Mouse (Mus musculus): ENCODE data around the gene Lamtor5. TPM values are rescaled to one million over a fixed set of nuclear protein-coding genes. Genes with fewer than 3 reads are reported as not detected.
A peak's percentile ranks its signal among the peaks of the same experiment; 100 is the strongest.
"Not testable (repeated sequence)": the region's sequence is repeated elsewhere in the genome, so short reads cannot be mapped to it uniquely, and the experiment has no call there.

The Lamtor5 gene
- polyA plus RNA-seq, 1 experiment from 2014 or later = 217 TPM

GRCm38 (mm10) chr3:107287346-107287745 is 8.7 kb downstream of the Lamtor5 start:
- no peak overlapping the region for H3K27ac ChIP-seq (ENCODE audit: low read length)
- H3K36me3 ChIP-seq (ENCODE audit: control insufficient read depth, insufficient read depth, low read length) = peaks cover 5% of the 10 kb centered on the region; the same call in 1 of the 2 replicates
- H3K4me2 ChIP-seq (ENCODE audit: low read depth, low read length) = no peak overlapping the region
- no peak for ATAC-seq
- H3K27me3 ChIP-seq (replicated peaks; ENCODE audit: control insufficient read depth, insufficient read depth, low read length) = no peaks in the 10 kb centered on the region
- H3K9ac ChIP-seq (ENCODE audit: low read depth, low read length) = no peak overlapping the region
- no peak overlapping the region for H3K4me3 ChIP-seq (ENCODE audit: low read length)
- peaks cover 2% of the 10 kb centered on the region; the same call in 1 of the 2 replicates for H3K4me1 ChIP-seq (ENCODE audit: control insufficient read depth, insufficient read depth, low read length)
- no peaks in the 10 kb centered on the region for H3K9me3 ChIP-seq (ENCODE audit: control insufficient read depth, low read length)

DNA sequence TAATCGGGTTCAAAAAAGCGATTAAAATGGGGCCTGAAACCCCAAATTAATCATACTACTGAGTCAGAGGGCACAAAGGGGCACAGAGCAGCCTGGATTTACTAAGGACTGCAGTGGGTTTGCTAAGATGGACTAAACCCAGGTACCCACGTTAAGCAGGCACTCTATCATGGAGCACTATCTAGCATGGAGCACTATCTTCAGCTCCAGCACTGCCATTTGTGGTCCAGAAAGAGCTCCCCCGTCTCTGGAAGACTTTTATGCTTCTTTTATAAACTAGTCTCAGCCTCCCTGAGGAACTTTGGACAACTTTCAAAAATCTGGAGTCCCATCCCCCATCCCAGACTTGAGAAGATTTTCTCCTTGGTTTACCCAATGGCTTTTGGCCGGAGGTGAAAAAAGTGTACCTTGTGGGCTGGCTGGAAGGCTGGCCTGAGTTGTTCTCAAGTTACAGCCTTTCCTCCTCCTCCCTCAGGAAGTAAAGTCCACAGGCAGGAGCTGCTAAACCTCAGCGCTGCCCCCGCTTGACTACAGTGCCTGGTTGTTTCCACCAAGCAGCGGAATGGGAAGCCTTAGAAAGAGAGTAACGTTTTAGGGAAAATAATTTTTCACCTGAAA is 12.2 kb downstream of the Lamtor5 start, which contains the start of gene Slc16a4:
Gene Slc16a4 (plus strand): TSS at position 467 of the 618 bp plus-strand sequence.
- 22% methylated on average over 9 of the region's 9 CpGs for WGBS
- peak within 1 kb of the TSS; percentile 61; the same call in 1 of the 2 replicates for H3K27ac ChIP-seq (ENCODE audit: low read length)

GRCm38 (mm10) chr3:107295672-107296360 is 17.2 kb downstream of the Lamtor5 start:
- H3K27me3 ChIP-seq (replicated peaks; ENCODE audit: control insufficient read depth, insufficient read depth, low read length) = no peaks in the 10 kb centered on the region
- H3K4me2 ChIP-seq (ENCODE audit: low read depth, low read length) = no peak overlapping the region
- no peak overlapping the region for H3K9ac ChIP-seq (ENCODE audit: low read depth, low read length)
- no peak overlapping the region for H3K4me3 ChIP-seq (ENCODE audit: low read length)
- H3K9me3 ChIP-seq (ENCODE audit: control insufficient read depth, low read length) = no peaks in the 10 kb centered on the region
- WGBS = 65% methylated on average over 5 of the region's 5 CpGs
- H3K36me3 ChIP-seq (ENCODE audit: control insufficient read depth, insufficient read depth, low read length) = no peaks in the 10 kb centered on the region
- H3K4me1 ChIP-seq (ENCODE audit: control insufficient read depth, insufficient read depth, low read length) = peaks cover 3% of the 10 kb centered on the region; the same call in 1 of the 2 replicates
- H3K27ac ChIP-seq (ENCODE audit: low read length) = no peak overlapping the region
- peak; percentile 61 for ATAC-seq

More for the DNA sequence above, 12.2 kb downstream of the Lamtor5 start, which contains the start of gene Slc16a4:
- peak; percentile 93 for ATAC-seq
- no peaks in the 10 kb centered on the region for H3K9me3 ChIP-seq (ENCODE audit: control insufficient read depth, low read length)
- no peaks in the 10 kb centered on the region for H3K27me3 ChIP-seq (replicated peaks; ENCODE audit: control insufficient read depth, insufficient read depth, low read length)
- H3K4me3 ChIP-seq (ENCODE audit: low read length) = no peak within 1 kb of the TSS
- 0 out of 2 replicates have a peak within 1 kb of the TSS, but pooled peaks have one; percentile 5 for H3K4me2 ChIP-seq (ENCODE audit: low read depth, low read length)
- H3K9ac ChIP-seq (ENCODE audit: low read depth, low read length) = no peak within 1 kb of the TSS
- H3K36me3 ChIP-seq (ENCODE audit: control insufficient read depth, insufficient read depth, low read length) = no peaks in the 10 kb centered on the region
- H3K4me1 ChIP-seq (ENCODE audit: control insufficient read depth, insufficient read depth, low read length) = peaks cover 3% of the 10 kb centered on the region; the same call in 1 of the 2 replicates

- H3K9me3 ChIP-seq (ENCODE audit: control insufficient read depth, low read length); H3K4me3 ChIP-seq (ENCODE audit: low read length); H3K27ac ChIP-seq (ENCODE audit: low read length); H3K27me3 ChIP-seq (replicated peaks; ENCODE audit: control insufficient read depth, insufficient read depth, low read length); H3K4me1 ChIP-seq (ENCODE audit: control insufficient read depth, insufficient read depth, low read length); H3K9ac ChIP-seq (ENCODE audit: low read depth, low read length); H3K4me2 ChIP-seq (ENCODE audit: low read depth, low read length); H3K36me3 ChIP-seq (ENCODE audit: control insufficient read depth, insufficient read depth, low read length); ATAC-seq: not testable (repeated sequence)
- 76% methylated on average over 4 of the region's 4 CpGs for WGBS
Observed at GRCm38 (mm10) chr3:107296917-107297316, 18.3 kb downstream of the Lamtor5 start.

DNA sequence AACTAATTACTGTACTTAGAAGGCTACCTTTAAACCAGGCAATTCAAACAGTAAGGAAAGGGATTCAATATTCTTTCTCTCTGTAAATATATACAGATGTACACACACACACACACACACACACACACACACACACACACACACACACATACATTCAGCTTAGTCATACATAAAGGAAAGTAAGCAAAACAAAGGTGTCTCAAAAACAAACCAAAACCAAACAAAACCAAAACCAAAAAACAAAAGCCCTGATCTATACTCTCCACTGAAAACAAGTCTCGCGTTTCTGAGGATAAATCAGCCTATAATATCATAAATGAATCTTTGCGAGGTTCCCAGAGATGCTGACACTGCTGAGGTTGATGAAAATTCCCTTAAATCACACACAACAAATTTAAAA is 38.7 kb downstream of the Lamtor5 start:
- 89% methylated on average over 3 of the region's 3 CpGs for WGBS

GRCm38 (mm10) chr3:107321141-107321540 is 42.5 kb downstream of the Lamtor5 start:
- Histone ChIP-seq H3K27ac (ENCODE audit: low read length) (no peak overlapping the region), H3K4me2 (ENCODE audit: low read depth, low read length) (no peak overlapping the region), H3K9ac (ENCODE audit: low read depth, low read length) (no peak overlapping the region), H3K36me3 (ENCODE audit: control insufficient read depth, insufficient read depth, low read length) (peaks cover 3% of the 10 kb centered on the region), H3K4me3 (ENCODE audit: low read length) (no peak overlapping the region), H3K9me3 (ENCODE audit: control insufficient read depth, low read length) (no peaks in the 10 kb centered on the region), H3K4me1 (ENCODE audit: control insufficient read depth, insufficient read depth, low read length) (peaks cover 19% of the 10 kb centered on the region), H3K27me3 (replicated peaks; ENCODE audit: control insufficient read depth, insufficient read depth, low read length) (no peaks in the 10 kb centered on the region)
- ATAC-seq = no peak
- WGBS = 83% methylated on average over 2 of the region's 2 CpGs

More for the DNA sequence above, 38.7 kb downstream of the Lamtor5 start:
- Histone ChIP-seq H3K4me1 (ENCODE audit: control insufficient read depth, insufficient read depth, low read length) (no peaks in the 10 kb centered on the region), H3K4me2 (ENCODE audit: low read depth, low read length) (no peak overlapping the region), H3K36me3 (ENCODE audit: control insufficient read depth, insufficient read depth, low read length) (peaks cover 3% of the 10 kb centered on the region), H3K9me3 (ENCODE audit: control insufficient read depth, low read length) (no peaks in the 10 kb centered on the region), H3K9ac (ENCODE audit: low read depth, low read length) (no peak overlapping the region), H3K4me3 (ENCODE audit: low read length) (no peak overlapping the region), H3K27me3 (replicated peaks; ENCODE audit: control insufficient read depth, insufficient read depth, low read length) (no peaks in the 10 kb centered on the region), H3K27ac (ENCODE audit: low read length) (no peak overlapping the region)
- no peak for ATAC-seq

DNA sequence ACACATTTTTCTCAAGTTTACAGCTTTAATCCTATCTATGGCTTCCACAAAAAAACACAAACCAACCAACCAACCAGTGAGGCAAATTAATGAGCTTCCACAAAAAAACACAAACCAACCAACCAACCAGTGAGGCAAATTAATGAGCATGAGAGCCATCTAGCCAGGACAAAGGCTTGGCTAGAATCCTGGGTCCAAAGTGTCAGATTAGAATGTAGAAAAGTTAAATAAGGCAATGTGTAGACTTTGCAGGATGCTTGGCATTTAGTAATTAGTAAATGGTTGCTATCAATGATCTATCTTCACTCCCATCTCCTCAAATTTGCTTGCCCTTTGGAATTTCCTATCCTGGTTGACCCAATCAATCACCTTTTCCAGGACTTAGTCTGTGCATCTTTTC is 43.1 kb downstream of the Lamtor5 start:
- H3K27me3 ChIP-seq (replicated peaks; ENCODE audit: control insufficient read depth, insufficient read depth, low read length) = no peaks in the 10 kb centered on the region
- no peak overlapping the region for H3K9ac ChIP-seq (ENCODE audit: low read depth, low read length)
- no peak overlapping the region for H3K4me3 ChIP-seq (ENCODE audit: low read length)
- no peak for ATAC-seq
- H3K4me1 ChIP-seq (ENCODE audit: control insufficient read depth, insufficient read depth, low read length) = peaks cover 19% of the 10 kb centered on the region
- no peaks in the 10 kb centered on the region for H3K9me3 ChIP-seq (ENCODE audit: control insufficient read depth, low read length)
- no peak overlapping the region for H3K27ac ChIP-seq (ENCODE audit: low read length)
- H3K36me3 ChIP-seq (ENCODE audit: control insufficient read depth, insufficient read depth, low read length) = peaks cover 3% of the 10 kb centered on the region
- no peak overlapping the region for H3K4me2 ChIP-seq (ENCODE audit: low read depth, low read length)

GRCm38 (mm10) chr3:107326442-107326841 is 47.8 kb downstream of the Lamtor5 start:
- WGBS = 100% methylated on average over 1 of the region's 1 CpGs
- H3K4me1 ChIP-seq (ENCODE audit: control insufficient read depth, insufficient read depth, low read length) = peaks cover 34% of the 10 kb centered on the region
- no peak overlapping the region for H3K9ac ChIP-seq (ENCODE audit: low read depth, low read length)
- no peaks in the 10 kb centered on the region for H3K27me3 ChIP-seq (replicated peaks; ENCODE audit: control insufficient read depth, insufficient read depth, low read length)
- ATAC-seq = no peak
- H3K9me3 ChIP-seq (ENCODE audit: control insufficient read depth, low read length) = no peaks in the 10 kb centered on the region
- H3K27ac ChIP-seq (ENCODE audit: low read length) = no peak overlapping the region
- peaks cover 7% of the 10 kb centered on the region; the same call in 1 of the 2 replicates for H3K36me3 ChIP-seq (ENCODE audit: control insufficient read depth, insufficient read depth, low read length)
- no peak overlapping the region for H3K4me3 ChIP-seq (ENCODE audit: low read length)
- H3K4me2 ChIP-seq (ENCODE audit: low read depth, low read length) = no peak overlapping the region

DNA sequence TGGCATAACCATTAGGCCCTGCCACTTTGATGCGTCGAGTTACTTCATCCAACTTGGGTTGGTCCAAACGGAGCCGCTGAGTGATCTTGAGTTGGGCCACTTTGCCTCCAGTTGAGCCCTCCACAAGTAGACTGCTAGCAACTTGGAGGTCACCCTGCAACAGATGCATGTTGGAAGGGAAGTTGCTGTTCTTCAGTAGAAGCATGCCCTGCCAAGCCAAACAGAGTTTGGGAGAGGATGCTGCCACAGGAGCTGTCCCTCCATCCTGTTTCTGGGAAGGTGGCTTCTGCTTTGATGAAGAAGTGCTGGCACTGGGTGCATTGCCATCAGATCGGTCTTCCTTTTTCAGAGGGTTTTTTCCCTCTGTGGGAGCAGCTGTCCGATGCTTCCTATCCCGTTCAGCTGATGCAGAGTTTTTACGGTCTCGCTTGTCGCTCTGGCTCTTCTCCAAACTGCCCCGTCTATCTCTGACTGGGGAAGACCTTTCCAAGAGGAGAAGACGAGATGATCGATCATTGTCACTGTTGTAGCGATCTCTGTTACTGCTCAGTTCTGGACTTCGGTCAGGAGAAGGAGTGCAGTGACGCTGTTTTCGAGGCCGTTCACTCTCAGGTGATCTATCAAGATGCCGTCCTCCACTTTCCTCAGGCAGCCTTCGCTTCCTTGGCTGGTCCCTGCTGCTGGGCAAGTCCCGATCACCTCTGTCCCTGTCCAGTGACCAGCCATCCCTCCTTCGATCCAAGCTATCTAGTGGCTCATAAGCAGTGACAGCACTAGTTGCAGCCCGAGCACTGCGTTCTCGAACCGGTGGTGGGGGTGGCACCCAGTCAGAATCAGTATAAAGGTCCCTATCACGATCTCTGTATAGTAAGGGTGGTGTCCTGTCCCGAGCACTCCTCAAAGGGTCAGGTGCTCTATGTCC is 52.1 kb downstream of the Lamtor5 start:
- ATAC-seq = no peak
- Histone ChIP-seq H3K27ac (ENCODE audit: low read length) (no peak overlapping the region), H3K9me3 (ENCODE audit: control insufficient read depth, low read length) (no peaks in the 10 kb centered on the region), H3K4me2 (ENCODE audit: low read depth, low read length) (peak overlapping the region; percentile 86), H3K4me1 (ENCODE audit: control insufficient read depth, insufficient read depth, low read length) (peaks cover 19% of the 10 kb centered on the region), H3K4me3 (ENCODE audit: low read length) (peak overlapping the region; percentile 77), H3K36me3 (ENCODE audit: control insufficient read depth, insufficient read depth, low read length) (peaks cover 7% of the 10 kb centered on the region; the same call in 1 of the 2 replicates), H3K27me3 (replicated peaks; ENCODE audit: control insufficient read depth, insufficient read depth, low read length) (no peaks in the 10 kb centered on the region), H3K9ac (ENCODE audit: low read depth, low read length) (peak overlapping the region; percentile 83)
- WGBS = 46% methylated on average over 28 of the region's 28 CpGs
